Mouse (Mus musculus): Measurements from ENCODE around the gene Lrrc32. TPM values are rescaled to one million over a fixed set of nuclear protein-coding genes. Genes with fewer than 3 reads are reported as not detected.

Lrrc32 gene
- total RNA-seq, 2 experiments from 2014 or later: 15.2 to 17.3 TPM

- no peak for DNase-seq
These were observed 519 bp upstream of the Lrrc32 start for GRCm38 (mm10) chr7:98488398-98489130.

GRCm38 (mm10) chr7:98489623-98490084 lies 571 bp downstream of the Lrrc32 start:
- DNase-seq: peak; percentile 88

GRCm38 (mm10) chr7:98490328-98490727 lies 1.2 kb downstream of the Lrrc32 start:
- DNase-seq: no peak

GRCm38 (mm10) chr7:98490911-98491310 lies 1.8 kb downstream of the Lrrc32 start:
- DNase-seq: no peak

GRCm38 (mm10) chr7:98491451-98492200 lies 2.5 kb downstream of the Lrrc32 start:
- DNase-seq: no peak

DNA sequence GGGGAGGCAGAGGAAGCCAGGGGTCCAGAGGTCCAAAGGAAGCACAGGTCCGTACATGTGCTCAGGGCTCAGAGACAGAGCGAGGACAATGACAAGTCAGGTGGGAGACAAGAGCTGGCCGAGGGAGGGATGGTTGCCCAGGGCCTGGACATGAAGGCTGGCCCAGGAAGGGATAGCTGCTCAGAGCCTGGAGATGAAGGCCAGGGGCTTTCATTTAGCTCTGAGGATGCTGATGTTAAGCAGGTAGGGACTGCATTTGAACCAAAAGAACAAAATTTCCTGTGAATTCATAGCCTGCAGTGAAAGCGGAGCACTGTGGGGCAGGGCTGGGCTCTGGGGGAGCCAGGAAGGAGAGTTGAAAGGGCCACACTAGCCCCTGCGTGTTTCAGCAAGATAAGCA lies 3.2 kb downstream of the Lrrc32 start:
- DNase-seq: no peak

DNA sequence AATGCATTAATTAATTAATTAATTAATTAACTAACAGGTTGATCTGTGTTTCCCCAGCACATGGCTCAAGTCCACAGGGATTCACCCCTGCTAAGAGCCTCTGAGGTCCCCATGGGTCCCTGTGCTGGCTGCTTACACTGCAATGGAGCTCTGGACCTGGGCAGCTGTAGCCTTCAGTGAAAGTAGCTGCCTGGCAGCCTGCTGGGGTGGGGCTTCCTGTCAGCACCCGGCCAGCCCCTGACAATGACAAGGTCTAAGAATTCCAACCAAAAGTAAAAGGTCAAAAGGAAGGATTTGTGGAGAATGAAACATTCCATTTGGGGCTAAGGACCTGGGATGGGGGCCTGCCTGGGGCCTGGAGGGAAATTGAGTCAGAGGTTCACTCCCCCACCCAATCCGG lies 4.2 kb downstream of the Lrrc32 start:
- no peak for DNase-seq

DNA sequence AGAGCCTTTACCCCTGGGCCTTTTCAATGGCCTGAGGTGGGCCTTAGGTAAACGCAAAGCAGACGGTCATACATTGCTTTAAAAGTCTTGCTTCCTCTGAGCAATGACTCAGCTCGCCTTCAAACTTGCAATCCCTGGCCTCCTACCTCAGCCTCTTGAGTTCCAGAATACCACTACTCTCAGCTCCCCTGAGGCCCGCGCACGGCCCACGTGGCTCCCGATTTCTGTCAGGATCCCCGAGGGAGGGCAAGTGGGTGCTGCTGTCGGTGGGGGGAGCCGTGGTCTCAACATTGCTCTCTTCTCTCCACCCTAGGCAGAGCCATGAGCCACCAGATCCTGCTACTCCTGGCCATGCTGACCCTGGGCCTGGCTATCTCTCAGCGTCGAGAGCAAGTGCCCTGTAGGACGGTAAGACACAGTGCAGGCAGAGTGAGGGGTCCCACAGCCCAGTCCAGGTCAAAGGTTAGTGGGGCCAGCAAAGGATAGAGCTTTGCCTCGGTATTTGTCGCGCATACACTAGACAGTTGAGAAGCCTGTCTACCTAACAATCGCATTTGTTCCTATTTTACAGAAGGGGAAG lies 4.9 kb downstream of the Lrrc32 start:
- no peak for DNase-seq

- no peak for DNase-seq
These were observed 6.5 kb downstream of the Lrrc32 start for GRCm38 (mm10) chr7:98495591-98495990.

GRCm38 (mm10) chr7:98497451-98497850 lies 8.4 kb downstream of the Lrrc32 start:
- DNase-seq: no peak

GRCm38 (mm10) chr7:98498101-98498500 lies 9.0 kb downstream of the Lrrc32 start:
- DNase-seq: no peak

GRCm38 (mm10) chr7:98498656-98499560 lies 9.8 kb downstream of the Lrrc32 start:
- no peak for DNase-seq

DNA sequence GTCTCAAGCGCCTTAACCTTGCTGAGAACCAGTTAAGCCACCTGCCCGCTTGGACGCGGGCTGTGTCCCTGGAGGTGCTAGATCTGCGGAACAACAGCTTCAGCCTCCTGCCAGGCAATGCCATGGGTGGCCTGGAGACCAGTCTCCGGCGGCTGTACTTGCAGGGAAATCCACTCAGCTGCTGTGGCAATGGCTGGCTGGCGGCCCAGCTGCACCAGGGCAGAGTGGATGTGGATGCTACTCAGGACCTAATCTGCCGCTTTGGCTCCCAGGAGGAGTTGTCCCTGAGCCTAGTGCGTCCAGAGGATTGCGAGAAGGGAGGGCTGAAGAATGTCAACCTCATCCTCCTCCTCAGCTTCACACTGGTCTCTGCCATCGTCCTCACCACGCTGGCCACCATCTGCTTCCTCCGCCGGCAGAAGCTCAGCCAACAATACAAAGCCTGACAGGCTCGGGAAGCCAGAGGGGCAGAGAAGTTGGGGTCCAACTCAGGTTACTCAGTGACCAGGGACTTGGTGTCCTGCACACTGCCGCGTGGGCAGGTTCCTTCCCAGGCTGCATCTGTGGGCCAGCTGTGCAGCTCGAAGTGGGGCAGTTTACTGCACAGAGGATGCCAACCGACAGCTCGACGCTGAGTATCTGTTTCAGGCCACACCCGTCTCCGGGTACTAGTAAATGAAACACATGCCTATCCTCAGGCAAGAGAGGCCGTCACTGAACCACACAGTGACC lies 10.6 kb downstream of the Lrrc32 start:
- peak; percentile 42 for DNase-seq

GRCm38 (mm10) chr7:98500470-98500869 lies 11.4 kb downstream of the Lrrc32 start:
- peak; percentile 40 for DNase-seq

GRCm38 (mm10) chr7:98501078-98501477 lies 12.0 kb downstream of the Lrrc32 start:
- no peak for DNase-seq

DNA sequence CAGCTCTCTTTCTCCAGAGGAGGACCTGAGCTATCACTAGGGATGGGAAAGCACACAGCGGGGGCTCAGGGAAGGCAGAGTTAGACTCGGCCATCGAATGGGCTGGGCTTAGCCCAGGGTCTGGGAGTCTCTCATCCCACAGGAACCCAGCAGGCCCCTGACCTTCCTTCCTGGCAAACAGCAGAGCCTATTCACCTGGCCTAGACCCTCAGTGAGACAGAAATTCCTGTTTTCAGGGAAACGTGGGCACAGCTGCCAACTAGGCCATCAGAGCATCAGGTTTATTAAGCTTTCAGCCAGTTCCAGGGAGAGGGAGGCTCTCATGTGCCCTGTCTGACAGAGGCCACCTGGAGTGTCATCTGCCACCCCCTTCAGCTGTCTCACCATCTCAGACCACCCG lies 13.8 kb downstream of the Lrrc32 start:
- no peak for DNase-seq

DNA sequence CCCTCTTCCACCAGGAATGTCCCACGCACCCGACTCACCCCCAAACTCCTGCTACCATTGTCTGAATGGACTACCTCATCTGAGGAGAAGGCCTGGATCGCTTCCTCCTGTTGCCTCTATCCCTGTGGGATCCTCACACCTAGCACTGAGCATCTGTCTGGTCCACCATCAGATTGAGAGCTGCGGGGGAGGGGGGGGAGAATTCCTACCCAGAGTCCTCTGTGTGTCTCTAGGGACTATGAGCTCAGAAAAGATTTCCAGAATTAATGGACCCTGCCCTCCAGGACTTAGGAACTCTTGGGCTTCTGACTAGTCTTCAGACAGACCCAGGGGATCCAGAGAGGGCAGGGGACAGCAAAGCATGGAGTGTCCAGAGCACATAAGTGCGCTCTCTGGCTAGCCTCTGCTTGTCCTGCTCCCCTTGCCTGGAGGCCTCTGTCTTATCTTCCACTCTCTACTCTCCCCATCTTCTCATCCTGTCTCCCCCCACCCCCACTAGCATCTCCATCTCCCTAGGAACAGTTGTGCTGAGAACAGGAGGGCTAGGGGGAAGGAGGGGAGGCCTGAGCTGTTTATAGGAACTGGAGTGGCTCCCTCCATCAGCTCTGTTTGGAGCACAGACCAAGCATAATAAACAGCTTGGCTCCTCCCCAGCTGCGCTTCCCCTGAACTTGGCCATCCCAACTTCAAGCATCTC lies 15.0 kb downstream of the Lrrc32 start:
- DNase-seq: no peak

GRCm38 (mm10) chr7:98504726-98505314 lies 15.7 kb downstream of the Lrrc32 start:
- no peak for DNase-seq

DNA sequence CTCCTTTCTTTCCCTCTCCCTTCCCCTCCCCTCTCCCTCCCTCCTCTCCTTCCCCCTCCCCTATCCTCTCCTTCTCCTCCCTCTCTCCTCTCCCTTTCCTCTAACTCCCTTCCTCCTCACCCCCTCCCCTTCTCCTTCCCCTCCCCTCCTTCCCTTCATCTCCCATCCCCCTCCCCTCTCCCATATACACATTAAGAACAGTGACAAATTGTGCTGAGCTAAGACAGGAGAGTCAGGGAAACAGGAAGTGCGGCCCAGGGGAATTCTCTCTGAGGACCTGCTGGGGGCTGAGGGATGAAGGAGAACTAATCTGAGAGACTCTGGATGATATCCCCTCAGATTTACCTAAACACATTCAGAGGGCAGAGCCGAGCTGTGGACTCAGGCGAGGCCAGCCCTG lies 16.6 kb downstream of the Lrrc32 start:
- no peak for DNase-seq

Measured in adrenal gland, postnatal 10 days (tissue).